Mouse (Mus musculus) T-helper 2 cell (primary cell): ENCODE data around the gene Tat.

Experiments
- in situ Hi-C: fragments of 300-600 bp; cut with MboI, MseI; formaldehyde crosslinking; loops from one replicate; pipeline ENCODE4 v1.15.1; 2025; ENCODE audit warnings: high pct_unique_total_duplicates

Tat gene

GRCm38 (mm10) chr8:109990224-109990623 is at the start of gene Tat:
Gene Tat (plus strand): TSS chr8:109990437.
- in situ Hi-C loops = no loop called here

GRCm38 (mm10) chr8:109941606-109942360 is 48.5 kb upstream of the Tat start:
- in situ Hi-C loops = no loop called here

GRCm38 (mm10) chr8:109945153-109945632 is 45.0 kb upstream of the Tat start:
- in situ Hi-C loops = no loop called here

DNA sequence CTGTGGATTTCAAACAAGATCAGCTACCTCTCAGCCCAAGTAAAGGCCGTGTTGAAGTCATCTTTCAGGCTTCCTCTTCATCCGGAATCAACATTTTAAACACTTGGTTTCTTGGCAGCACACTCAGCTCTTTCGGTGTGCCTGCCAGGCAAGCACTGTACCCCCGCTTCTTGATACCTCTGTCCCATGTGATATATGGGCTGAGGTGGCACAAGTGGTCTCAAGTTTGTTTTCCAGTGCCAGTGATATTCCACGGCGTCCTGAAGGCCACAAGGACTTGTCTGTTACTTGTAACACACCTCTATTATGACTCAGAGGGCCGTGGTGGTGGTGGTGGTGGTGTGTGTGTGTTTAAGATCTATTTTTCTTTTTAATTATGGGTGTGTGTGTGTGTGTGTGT is 44.5 kb upstream of the Tat start:
- in situ Hi-C loops = no loop called here

GRCm38 (mm10) chr8:109946272-109946671 is 44.0 kb upstream of the Tat start:
- in situ Hi-C loops = no loop called here

DNA sequence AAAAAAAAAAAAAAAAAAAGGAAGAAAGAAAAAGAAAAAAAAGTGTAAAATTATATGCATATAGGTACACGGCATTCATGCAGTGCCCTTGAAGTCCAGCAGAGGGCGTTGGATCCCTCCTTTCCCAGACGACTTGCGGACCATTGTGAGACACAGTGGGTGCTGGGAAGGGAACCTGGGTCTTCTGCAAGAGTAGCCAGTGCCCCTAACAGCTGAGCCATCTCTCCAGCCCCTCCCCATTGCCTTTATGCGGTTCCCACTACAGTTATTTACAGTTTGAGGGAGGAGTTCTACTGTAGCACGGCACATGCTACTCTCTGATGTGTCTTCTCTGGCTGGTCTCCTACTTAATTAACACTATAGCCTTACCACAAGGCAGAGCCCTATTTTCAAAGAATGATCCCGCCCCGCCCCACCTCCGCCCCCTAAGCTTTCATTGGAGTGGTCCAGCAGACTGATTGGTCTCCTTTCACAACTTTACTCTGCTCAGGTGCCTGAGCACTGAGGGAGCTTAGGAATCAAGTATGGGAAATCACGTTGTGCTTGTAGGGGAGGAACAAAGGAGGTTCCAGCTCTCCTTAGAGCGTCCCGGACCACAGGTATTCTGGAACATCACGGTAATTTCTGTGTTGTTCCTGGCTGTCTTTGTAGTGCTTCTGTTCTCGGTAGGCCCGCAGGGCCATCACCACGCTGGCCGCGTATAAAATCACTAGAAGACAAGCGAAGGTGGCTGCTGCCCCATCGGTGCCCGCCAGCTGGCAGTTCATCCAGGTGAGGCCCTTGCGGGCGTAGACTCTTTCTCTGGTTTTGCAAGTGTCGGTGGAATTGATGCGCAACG is 42.6 kb upstream of the Tat start:
- in situ Hi-C loops = no loop called here

GRCm38 (mm10) chr8:109948285-109948564 is 42.0 kb upstream of the Tat start:
- in situ Hi-C loops = no loop called here

- in situ Hi-C loops = no loop called here
These were observed 38.1 kb upstream of the Tat start for GRCm38 (mm10) chr8:109952171-109952570.

- in situ Hi-C loops = no loop called here
These were observed 35.7 kb upstream of the Tat start for GRCm38 (mm10) chr8:109954486-109954948.

- in situ Hi-C loops = no loop called here
These were observed 32.8 kb upstream of the Tat start for GRCm38 (mm10) chr8:109957167-109958028.

DNA sequence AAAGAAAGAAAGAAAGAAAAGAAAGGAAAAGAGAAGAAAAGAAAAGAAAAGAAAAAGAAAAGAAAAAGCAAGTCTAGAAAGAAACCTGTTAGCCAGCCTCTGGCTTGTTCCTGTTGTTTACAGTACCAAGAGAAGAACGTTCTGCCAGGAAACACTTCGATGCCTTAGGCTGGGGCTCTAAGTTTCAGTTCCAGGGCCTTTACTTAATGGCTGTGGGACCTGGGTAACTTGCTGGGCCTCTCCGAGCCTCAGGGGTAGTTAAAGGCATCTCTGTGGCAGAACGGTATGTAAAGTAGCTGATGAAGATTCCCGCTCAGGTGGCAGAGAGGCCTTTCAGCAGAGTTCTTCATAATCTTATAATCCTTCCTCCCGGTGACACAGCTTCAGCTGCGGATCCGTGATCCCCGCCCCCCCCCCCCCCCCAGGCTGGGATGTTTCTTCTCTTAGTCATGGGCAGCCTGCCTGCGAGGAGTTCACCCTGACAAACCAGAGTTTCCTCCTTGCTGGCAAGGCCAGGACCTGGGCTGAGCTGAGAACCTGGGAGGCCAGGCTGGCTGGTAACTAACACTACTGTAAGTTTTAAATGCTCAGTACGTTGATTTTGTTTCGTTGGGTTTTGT is 32.1 kb upstream of the Tat start:
- in situ Hi-C loops = no loop called here

DNA sequence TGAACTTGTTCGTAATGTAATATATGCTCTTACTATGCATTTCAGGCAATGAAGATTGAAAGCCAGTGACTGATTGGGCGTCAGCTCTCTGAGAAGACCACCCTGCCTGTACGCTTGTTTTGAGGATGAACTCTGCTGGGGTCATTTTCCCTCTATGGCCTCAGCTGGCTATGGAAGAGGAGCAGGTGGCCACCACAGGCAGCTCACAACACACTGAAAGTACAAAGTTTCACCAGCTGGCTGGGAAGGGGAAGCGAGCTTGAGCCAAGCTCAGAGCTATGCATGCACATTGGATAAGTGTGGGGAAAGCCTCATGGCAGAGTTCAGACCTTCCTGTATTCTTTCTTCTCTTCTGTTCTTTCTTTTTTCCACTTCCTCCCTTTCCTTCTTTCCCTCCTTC is 31.1 kb upstream of the Tat start:
- in situ Hi-C loops = no loop called here

- in situ Hi-C loops = no loop called here
These were observed 28.4 kb upstream of the Tat start, which contains the start of gene Marveld3 for GRCm38 (mm10) chr8:109961693-109962367. Gene Marveld3 (minus strand): TSS chr8:109962203.

DNA sequence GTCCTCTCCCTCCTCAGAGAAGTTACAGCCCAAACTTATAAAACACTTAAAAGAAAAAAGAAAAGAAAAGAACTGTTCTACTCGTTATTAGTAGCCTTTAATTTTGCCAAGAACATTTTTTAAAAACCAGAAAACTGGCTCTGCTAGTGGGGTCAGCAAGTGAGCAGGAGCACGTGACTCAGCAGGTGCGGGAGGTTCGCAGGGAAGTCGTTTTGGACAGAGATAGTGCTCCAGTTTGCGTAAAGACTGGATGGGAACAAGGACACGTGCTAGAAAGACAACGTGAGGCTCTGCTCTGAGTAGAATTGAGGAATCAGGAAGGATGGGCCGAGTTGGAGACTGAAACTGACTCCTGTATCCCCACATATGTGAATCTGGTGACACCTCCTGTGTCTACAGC is 27.3 kb upstream of the Tat start:
- in situ Hi-C loops = no loop called here

GRCm38 (mm10) chr8:109963421-109963820 is 26.8 kb upstream of the Tat start:
- in situ Hi-C loops = no loop called here

DNA sequence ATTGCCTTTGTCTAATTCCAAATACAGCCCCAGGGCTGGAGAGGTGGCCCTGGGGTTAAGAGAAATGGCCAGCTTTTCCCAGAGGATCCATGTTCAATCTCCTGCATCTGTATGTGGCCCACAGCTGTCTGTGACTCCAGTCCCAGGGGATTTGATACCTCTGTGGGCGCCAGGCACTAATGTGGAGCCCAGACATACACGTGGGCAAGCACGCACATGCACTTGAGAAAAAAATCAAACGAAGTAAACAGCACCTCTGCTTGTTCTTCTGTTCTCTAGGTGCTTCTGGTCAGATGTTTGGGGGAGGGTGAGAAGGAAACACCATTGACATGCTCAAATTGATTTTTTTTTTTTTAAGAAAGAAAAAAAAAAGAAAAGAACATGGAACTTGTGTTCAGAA is 26.1 kb upstream of the Tat start:
- in situ Hi-C loops = no loop called here

GRCm38 (mm10) chr8:109968837-109969236 is 21.4 kb upstream of the Tat start:
- in situ Hi-C loops = no loop called here

- in situ Hi-C loops = no loop called here
These were observed 19.9 kb upstream of the Tat start for GRCm38 (mm10) chr8:109970323-109970722.

DNA sequence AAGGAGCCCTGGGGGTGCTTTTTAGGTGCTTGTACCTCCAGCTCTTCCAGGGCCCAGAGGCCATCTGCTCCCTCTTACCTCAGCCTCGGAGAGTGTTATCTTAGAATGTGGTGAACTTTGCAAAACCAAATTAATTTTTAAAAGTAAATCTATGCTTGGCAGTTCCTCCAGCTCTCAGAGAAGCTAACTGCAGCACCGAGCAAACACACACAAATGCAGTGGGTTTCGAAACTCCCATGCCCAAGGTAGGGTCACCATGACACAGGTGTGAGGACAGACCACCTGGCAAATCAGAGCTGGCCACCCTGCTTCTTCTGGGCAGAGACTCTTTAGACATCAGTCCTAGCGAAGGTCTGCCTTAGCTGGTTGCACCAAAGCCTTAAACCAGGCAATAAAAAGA is 17.3 kb upstream of the Tat start:
- in situ Hi-C loops = no loop called here

DNA sequence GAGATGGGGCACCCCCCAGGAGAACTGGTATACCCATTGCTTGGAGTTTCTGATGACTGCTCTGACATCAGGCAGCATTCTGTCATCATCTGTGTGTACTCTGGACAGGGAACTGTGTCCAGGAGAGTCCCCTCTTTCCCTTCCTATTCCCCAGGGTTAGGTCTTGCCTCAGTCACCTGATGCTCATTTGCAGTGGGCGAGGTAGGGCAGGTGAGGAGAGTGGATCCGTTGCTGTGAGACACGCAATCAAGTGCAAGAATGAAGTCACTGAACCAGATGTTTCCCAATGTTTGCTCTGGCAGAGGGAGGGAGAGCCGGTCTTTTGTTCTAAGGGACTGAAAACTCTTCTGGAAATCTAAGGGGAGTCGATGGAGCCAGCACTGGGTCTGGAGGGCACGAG is 10.9 kb upstream of the Tat start:
- in situ Hi-C loops = no loop called here
